Mouse (Mus musculus): ENCODE measurements around the gene Hist1h4k.

Hist1h4k gene

GRCm38 (mm10) chr13:21755707-21756106 lies 5.4 kb upstream of the Hist1h4k start:
- no peak for DNase-seq (ENCODE audit: low spot score in 2 of 2)

GRCm38 (mm10) chr13:21754294-21755001 lies 4.1 kb upstream of the Hist1h4k start:
- DNase-seq (ENCODE audit: low spot score in 2 of 2): peak in 1 of 2 experiments; percentile 21

- DNase-seq (ENCODE audit: low spot score in 2 of 2): peak in 1 of 2 experiments; percentile 47
Observed at GRCm38 (mm10) chr13:21753524-21754285, 3.4 kb upstream of the Hist1h4k start, which contains the start of the genes Hist1h2ak and Hist1h2bn. Gene Hist1h2ak (minus strand): TSS chr13:21753827. Gene Hist1h2bn (plus strand): TSS chr13:21754123.

DNA sequence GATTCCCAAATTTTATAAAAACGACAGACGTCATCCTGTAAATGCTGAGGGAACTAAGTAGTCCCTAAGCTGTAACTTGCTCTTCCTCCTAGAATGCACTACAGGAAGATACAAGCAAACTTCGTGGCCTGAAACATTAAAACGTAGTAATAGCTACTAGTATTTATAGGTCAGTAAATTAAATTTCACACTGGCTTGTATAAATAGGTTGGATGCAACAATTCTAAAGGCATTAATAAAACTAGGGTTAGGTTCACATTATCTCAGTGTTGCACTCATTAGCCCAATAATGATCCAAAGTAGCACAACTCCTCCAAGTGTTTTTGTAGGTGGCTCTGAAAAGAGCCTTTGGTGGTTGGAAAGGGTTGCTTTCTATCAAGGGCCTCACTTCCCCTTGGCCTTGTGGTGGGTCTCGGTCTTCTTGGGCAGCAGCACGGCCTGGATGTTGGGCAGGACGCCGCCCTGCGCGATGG lies 2.8 kb upstream of the Hist1h4k start:
- DNase-seq (ENCODE audit: low spot score in 2 of 2): no peak

GRCm38 (mm10) chr13:21752356-21752755 lies 2.1 kb upstream of the Hist1h4k start:
- DNase-seq (ENCODE audit: low spot score in 2 of 2): no peak

DNA sequence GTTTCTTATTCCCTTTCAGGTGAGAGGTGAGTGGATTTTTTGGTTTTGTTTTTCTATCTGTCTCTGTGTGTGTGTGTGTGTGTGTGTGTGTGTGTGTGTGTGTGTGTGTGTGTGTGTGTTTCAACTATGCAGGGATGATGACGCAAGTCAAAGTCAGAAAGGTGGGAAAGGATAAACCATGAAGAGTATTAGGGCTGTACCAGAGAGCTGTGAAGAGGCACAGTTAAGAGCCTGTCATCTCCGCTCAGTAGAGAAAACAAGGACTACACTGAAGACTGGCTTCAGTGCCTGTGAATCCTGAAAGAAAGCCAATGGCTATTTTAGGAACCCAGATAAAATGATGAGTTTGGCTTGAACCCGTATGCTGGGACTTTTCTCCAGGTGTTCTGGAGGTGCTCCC lies 1.5 kb upstream of the Hist1h4k start:
- DNase-seq (ENCODE audit: low spot score in 2 of 2): no peak

GRCm38 (mm10) chr13:21751417-21751816 lies 1.1 kb upstream of the Hist1h4k start:
- DNase-seq (ENCODE audit: low spot score in 2 of 2): no peak

DNA sequence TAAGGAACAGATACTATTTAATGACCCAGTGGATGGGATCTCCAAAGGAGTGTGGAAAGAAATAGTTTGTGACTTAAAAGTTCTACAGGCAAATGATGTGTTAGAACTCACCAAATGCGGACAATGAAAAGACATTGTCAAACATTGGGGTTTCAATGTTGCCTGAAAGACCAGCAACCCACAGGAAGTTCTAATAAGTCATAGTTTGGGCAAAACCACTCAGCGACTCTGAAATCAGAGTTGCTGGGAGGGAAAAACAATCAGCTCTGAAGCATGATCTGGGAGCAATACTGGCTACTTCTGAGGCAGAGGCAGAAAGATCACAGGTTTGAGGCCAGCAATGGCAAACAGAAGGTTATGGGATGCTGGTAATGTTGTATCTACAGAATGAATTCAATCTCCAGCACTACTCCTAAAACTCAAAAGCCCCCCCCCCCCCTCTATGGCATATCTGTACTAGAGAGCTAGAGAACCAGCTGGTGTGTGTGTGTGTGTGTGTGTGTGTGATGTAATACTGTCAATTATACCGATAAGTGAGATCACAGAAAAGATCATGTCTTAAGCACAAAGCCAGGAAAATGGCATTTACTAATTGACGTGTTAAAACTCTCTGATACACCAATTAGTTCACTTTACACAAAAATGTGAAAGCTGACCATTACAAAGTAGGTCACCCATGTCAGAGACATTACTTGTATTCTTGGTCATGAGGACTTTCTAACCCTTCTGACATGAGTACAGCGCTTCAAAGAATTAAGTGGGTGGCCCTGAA lies 732 bp downstream of the Hist1h4k start:
- DNase-seq (ENCODE audit: low spot score in 2 of 2): no peak

DNA sequence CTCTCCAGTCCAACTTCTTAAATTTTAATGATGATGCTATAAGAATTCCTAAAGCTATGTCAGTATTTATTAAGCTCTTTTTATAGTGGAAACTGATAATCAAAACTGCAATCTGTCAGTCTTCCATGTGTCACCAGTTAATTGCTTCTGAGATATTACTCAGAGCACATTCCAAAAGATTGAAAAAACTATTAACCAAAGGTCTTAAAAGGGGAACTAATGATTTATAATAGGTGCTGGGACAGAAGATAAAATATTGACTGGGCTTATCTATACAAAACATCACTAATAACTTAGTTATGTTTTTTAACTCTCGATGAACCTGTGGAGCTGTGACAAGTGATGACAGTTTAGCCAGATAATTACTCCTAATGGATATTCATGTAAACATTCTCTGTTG lies 5.3 kb downstream of the Hist1h4k start:
- no peak for DNase-seq (ENCODE audit: low spot score in 2 of 2)

- peak; percentile 61 to 79 for DNase-seq (ENCODE audit: low spot score in 2 of 2)
Observed at GRCm38 (mm10) chr13:21734906-21735767, 15.2 kb downstream of the Hist1h4k start, which contains the start of gene Hist1h4j. Gene Hist1h4j (plus strand): TSS chr13:21735064.

GRCm38 (mm10) chr13:21734010-21734905 lies 16.0 kb downstream of the Hist1h4k start:
- DNase-seq (ENCODE audit: low spot score in 2 of 2): peak; percentile 26 to 82

- DNase-seq (ENCODE audit: low spot score in 2 of 2): no peak
Observed at GRCm38 (mm10) chr13:21733466-21733865, 16.8 kb downstream of the Hist1h4k start.

- DNase-seq (ENCODE audit: low spot score in 2 of 2): no peak
Observed at GRCm38 (mm10) chr13:21729544-21729943, 20.8 kb downstream of the Hist1h4k start.

GRCm38 (mm10) chr13:21727948-21728572 lies 22.2 kb downstream of the Hist1h4k start:
- no peak for DNase-seq (ENCODE audit: low spot score in 2 of 2)

DNA sequence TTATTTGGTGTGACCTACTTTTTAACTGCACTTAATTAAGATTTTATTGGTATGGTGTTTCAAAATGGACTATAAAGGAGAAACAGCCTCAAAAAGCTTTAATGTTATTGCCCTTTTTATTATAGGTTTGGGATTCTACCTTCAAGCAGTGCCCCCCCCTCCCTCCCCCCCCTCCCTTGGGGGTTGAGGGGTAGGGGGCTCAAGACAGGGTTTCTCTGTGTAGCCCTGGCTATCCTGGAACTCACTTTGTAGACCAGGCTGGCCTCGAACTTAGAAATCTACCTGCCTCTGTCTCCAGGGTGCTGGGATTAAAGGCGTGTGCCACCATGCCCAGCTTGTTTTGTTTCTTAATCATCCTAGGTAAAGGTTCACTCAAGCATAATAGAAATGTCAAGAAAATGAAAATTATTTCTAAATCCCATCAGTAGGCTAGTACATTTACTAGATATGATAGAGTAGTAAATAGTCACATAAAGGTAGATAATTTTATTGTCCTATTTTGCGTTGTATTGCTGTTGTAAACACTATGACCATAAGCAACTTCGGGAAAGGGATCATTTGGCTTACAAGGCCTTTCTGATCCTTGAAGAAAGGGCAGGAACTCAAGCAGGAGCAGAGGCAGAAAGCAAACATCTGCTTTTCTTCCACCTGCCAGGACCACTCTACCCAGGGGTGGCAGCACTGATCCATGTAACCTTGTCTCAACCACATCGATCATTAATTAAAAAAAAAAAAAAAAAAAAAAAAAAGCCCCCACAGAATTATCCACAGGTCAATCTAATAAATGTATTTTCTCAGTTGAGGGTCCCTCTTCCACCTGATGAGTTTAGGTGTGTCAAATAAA lies 27.1 kb downstream of the Hist1h4k start:
- no peak for DNase-seq (ENCODE audit: low spot score in 2 of 2)

GRCm38 (mm10) chr13:21722373-21722925 lies 27.9 kb downstream of the Hist1h4k start:
- DNase-seq (ENCODE audit: low spot score in 2 of 2): no peak

GRCm38 (mm10) chr13:21721757-21722372 lies 28.4 kb downstream of the Hist1h4k start, which contains the start of gene Hist1h2bm:
Gene Hist1h2bm (plus strand): TSS chr13:21722044.
- peak in 1 of 2 experiments; percentile 48 for DNase-seq (ENCODE audit: low spot score in 2 of 2)

Measured in cerebellum, postnatal 4 days (tissue).